Mouse (Mus musculus): ENCODE measurements around the gene Kirrel3. TPM values are rescaled to one million over a fixed set of nuclear protein-coding genes. Genes with fewer than 3 reads are reported as not detected.

Kirrel3 gene
- polyA plus RNA-seq, 1 experiment: not detected

DNA sequence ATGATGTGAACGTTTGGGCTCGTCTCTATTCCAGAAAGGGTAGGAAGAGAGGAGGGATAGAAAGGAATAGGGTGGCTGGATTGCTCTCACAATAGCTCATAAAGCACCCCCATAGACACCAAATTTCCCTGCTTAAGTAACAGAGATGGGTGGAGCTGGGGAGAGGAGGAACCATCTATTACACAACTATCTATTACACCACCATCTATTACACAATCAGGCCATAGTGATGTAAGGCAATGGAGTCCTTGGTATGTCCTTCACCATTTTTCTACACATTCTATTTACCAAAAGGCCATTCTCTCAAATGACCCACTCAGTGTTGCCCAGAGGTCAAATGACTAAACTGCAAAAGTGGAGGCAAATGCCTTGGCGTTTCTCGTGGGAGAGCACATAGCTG lies 119.2 kb downstream of the Kirrel3 start:
- Histone ChIP-seq H3K27me3 (ENCODE audit: control insufficient read depth) (no peaks in the 10 kb centered on the region), H3K4me3 (replicated peaks) (no peak overlapping the region), H3K36me3 (ENCODE audit: control insufficient read depth) (no peaks in the 10 kb centered on the region), H3K9me3 (ENCODE audit: control insufficient read depth, low read length) (no peaks in the 10 kb centered on the region; the same call in 1 of the 2 replicates), H3K4me1 (ENCODE audit: control insufficient read depth) (no peaks in the 10 kb centered on the region)
- no peak for TF ChIP-seq TAL1 (IDR thresholded peaks at IDR 0.05; ENCODE audit: low read length)
- no peak for TF ChIP-seq GATA1 (IDR thresholded peaks at IDR 0.05; ENCODE audit: low read length)

DNA sequence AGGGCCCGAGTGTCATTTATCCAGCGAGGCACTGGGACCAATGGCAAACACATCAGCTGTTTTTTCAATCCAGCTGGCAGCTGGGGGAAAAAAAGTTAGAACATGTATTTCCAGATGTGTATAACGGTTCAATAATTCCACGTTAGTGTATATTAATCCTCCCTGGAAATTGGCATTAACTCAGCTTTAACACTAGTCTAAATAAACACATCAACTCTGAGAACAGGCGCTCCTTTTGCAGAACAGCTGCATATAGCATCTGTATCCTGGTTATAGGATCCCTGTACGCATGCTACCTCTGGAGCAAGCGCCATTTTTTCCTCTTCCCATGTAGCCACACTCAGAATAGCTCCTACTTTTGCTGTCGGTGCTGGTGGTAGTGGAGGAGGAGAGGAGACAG lies 119.8 kb downstream of the Kirrel3 start:
- Histone ChIP-seq H3K27me3 (ENCODE audit: control insufficient read depth) (no peaks in the 10 kb centered on the region), H3K36me3 (ENCODE audit: control insufficient read depth) (no peaks in the 10 kb centered on the region), H3K4me1 (ENCODE audit: control insufficient read depth) (no peaks in the 10 kb centered on the region), H3K9me3 (ENCODE audit: control insufficient read depth, low read length) (no peaks in the 10 kb centered on the region; the same call in 1 of the 2 replicates), H3K4me3 (replicated peaks) (no peak overlapping the region)
- TF ChIP-seq TAL1 (IDR thresholded peaks at IDR 0.05; ENCODE audit: low read length): no peak
- no peak for TF ChIP-seq GATA1 (IDR thresholded peaks at IDR 0.05; ENCODE audit: low read length)

DNA sequence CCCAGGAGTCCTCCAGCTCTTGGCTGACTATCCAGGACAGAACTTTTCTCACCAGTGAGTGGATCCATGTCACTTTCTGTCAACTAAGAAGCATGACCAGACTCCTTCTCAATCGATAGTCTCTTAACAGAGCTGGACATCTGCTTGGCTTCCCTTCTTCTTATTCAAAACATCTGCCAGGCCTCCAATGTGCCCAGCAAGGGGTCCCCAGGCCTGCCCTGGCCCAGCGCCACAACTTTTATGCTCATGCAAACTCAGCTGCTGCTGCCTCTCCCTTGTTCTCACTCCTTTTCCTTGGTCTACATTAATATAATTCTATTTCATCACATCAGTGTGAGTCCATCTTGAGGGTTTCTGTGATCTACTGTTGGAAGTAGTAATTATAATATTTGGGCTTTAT lies 122.3 kb downstream of the Kirrel3 start:
- H3K4me1 ChIP-seq (ENCODE audit: control insufficient read depth): no peaks in the 10 kb centered on the region
- H3K4me3 ChIP-seq (replicated peaks): no peak overlapping the region
- H3K36me3 ChIP-seq (ENCODE audit: control insufficient read depth): no peaks in the 10 kb centered on the region
- TF ChIP-seq TAL1 (IDR thresholded peaks at IDR 0.05; ENCODE audit: low read length) (no peak), GATA1 (IDR thresholded peaks at IDR 0.05; ENCODE audit: low read length) (no peak)
- H3K27me3 ChIP-seq (ENCODE audit: control insufficient read depth): no peaks in the 10 kb centered on the region
- H3K9me3 ChIP-seq (ENCODE audit: control insufficient read depth, low read length): no peaks in the 10 kb centered on the region; the same call in 1 of the 2 replicates

DNA sequence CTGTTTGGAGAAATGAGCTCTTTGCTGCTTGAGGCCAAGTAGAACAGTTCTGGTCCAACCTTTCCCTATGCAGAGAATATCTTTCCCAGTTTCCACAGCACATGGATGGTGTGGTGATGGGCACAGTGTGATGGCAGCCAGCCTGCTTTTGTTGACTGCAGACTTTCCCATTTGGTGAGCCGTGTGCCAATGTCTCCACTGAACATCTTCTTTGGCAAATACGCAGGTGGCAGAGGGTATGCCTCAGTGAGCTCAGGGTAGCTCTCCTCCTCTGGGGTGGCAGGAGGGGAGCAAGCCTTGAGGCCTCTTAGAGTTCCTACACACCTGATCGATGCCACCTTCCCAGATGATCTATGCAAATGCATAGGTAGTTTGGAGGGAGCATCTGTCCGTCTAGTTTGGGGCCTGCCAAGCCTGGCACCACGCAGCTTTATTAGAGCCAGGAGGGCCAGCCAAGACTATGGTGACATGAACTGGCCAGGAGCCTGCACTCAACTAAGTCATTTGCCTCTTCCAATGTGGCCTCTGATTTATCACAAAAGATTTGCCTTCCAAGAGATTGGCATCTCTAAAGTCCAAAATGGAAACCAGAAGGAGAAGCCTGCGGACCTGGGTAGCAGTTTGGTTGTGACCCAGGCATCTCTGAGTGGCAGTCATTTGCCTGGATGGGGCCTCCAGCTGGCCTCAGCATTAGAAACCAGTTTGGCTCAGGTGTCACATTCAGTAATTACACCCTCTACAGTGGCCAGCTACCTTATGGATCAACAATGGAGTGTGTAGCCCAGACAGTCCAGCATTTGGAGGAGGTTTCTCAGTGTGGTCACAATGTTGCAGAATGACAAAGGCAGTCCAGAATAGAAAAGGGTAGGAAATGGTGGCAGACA lies 127.4 kb downstream of the Kirrel3 start:
- Histone ChIP-seq H3K9me3 (ENCODE audit: control insufficient read depth, low read length) (no peaks in the 10 kb centered on the region), H3K27me3 (ENCODE audit: control insufficient read depth) (no peaks in the 10 kb centered on the region), H3K4me1 (ENCODE audit: control insufficient read depth) (no peaks in the 10 kb centered on the region), H3K4me3 (replicated peaks) (no peak overlapping the region), H3K36me3 (ENCODE audit: control insufficient read depth) (no peaks in the 10 kb centered on the region)
- TF ChIP-seq GATA1 (IDR thresholded peaks at IDR 0.05; ENCODE audit: low read length) (no peak), TAL1 (IDR thresholded peaks at IDR 0.05; ENCODE audit: low read length) (no peak)

DNA sequence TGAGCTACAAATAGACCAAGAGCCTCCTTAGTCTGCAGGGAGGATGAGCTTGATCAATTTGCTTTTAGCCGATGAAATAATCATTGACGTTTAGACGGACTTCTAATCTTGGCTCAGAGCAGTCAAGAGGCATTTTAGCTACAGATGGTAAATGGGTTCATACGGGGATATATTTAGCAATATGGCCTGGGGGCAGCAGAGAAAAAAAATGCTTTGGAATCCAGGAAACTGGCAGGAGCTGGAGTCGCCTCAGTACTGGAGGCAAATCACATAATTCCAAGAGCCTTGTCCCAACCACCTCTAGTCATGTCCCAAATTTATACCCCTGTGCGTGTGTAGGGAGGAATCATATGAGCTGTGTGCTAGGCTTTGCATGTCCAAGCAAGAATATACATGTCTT lies 132.4 kb downstream of the Kirrel3 start:
- H3K4me1 ChIP-seq (ENCODE audit: control insufficient read depth): no peaks in the 10 kb centered on the region
- no peaks in the 10 kb centered on the region for H3K9me3 ChIP-seq (ENCODE audit: control insufficient read depth, low read length)
- no peak overlapping the region for H3K4me3 ChIP-seq (replicated peaks)
- H3K27me3 ChIP-seq (ENCODE audit: control insufficient read depth): no peaks in the 10 kb centered on the region
- no peaks in the 10 kb centered on the region for H3K36me3 ChIP-seq (ENCODE audit: control insufficient read depth)
- TF ChIP-seq TAL1 (IDR thresholded peaks at IDR 0.05; ENCODE audit: low read length) (no peak), GATA1 (IDR thresholded peaks at IDR 0.05; ENCODE audit: low read length) (no peak)

DNA sequence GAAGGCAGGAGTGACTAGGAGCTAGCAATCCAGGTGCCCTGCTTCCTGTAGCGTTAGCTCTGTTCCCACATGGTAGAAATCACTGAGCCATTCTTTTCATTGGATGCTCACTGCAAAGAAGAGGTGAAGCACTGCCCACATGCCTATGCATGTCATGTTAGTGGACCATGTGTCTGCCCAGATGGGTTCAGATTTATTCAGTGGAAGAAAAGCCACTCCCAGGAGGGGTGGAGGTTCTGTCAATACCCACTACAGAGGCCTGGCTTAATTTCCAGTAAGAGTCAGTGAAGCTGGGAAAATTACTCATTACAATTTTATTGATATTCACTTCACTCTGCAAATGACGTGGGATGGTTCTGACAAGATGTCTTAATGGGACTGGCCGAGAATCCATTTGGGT lies 134.2 kb downstream of the Kirrel3 start:
- Histone ChIP-seq H3K36me3 (ENCODE audit: control insufficient read depth) (no peaks in the 10 kb centered on the region), H3K27me3 (ENCODE audit: control insufficient read depth) (no peaks in the 10 kb centered on the region), H3K4me3 (replicated peaks) (no peak overlapping the region), H3K4me1 (ENCODE audit: control insufficient read depth) (no peaks in the 10 kb centered on the region), H3K9me3 (ENCODE audit: control insufficient read depth, low read length) (no peaks in the 10 kb centered on the region)
- TF ChIP-seq GATA1 (IDR thresholded peaks at IDR 0.05; ENCODE audit: low read length) (no peak), TAL1 (IDR thresholded peaks at IDR 0.05; ENCODE audit: low read length) (no peak)

DNA sequence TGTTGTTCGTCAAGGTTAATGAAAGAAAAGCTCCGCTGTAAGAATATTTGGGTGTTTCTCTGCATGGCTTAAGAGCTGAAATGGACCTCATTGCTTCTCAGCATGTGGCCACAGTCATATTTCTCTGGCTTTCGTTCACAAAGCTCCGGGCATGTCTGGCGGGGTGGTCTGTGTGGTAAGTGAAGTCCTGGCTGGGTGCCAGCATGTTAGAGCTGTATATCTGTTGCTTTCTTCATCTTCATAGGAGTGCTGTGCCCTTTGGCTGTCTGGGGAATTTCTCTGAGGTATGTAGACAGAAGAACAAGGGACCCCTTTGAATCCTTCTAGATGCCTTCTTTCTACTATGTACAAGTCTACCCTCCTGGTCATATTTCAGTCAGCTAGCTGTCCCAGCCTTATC lies 137.8 kb downstream of the Kirrel3 start:
- TF ChIP-seq TAL1 (IDR thresholded peaks at IDR 0.05; ENCODE audit: low read length) (no peak), GATA1 (IDR thresholded peaks at IDR 0.05; ENCODE audit: low read length) (no peak)
- H3K4me1 ChIP-seq (ENCODE audit: control insufficient read depth): no peaks in the 10 kb centered on the region
- no peak overlapping the region for H3K4me3 ChIP-seq (replicated peaks)
- H3K36me3 ChIP-seq (ENCODE audit: control insufficient read depth): no peaks in the 10 kb centered on the region
- no peaks in the 10 kb centered on the region for H3K9me3 ChIP-seq (ENCODE audit: control insufficient read depth, low read length)
- no peaks in the 10 kb centered on the region for H3K27me3 ChIP-seq (ENCODE audit: control insufficient read depth)

DNA sequence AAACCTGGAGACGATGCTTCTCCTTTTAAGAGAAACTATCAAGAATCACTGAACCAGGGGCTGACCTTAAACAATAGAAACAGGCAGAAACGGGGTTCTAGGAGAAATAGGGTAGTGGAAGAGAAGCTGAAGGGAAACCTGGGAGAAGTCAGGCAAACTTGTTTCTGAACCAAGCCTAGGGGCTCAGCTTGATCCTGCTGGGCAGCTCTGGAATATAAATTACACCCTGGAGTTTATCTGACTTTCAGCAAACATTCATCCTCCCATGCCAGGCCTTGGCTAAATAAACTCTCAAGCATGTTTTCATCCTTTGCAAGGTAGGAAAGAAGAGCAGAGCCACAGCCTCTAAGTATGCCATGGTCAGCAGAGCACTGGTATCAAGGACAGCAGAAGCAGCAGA lies 138.3 kb downstream of the Kirrel3 start:
- no peaks in the 10 kb centered on the region for H3K9me3 ChIP-seq (ENCODE audit: control insufficient read depth, low read length)
- no peaks in the 10 kb centered on the region for H3K27me3 ChIP-seq (ENCODE audit: control insufficient read depth)
- H3K36me3 ChIP-seq (ENCODE audit: control insufficient read depth): no peaks in the 10 kb centered on the region
- no peaks in the 10 kb centered on the region for H3K4me1 ChIP-seq (ENCODE audit: control insufficient read depth)
- no peak for TF ChIP-seq TAL1 (IDR thresholded peaks at IDR 0.05; ENCODE audit: low read length)
- no peak for TF ChIP-seq GATA1 (IDR thresholded peaks at IDR 0.05; ENCODE audit: low read length)
- no peak overlapping the region for H3K4me3 ChIP-seq (replicated peaks)

DNA sequence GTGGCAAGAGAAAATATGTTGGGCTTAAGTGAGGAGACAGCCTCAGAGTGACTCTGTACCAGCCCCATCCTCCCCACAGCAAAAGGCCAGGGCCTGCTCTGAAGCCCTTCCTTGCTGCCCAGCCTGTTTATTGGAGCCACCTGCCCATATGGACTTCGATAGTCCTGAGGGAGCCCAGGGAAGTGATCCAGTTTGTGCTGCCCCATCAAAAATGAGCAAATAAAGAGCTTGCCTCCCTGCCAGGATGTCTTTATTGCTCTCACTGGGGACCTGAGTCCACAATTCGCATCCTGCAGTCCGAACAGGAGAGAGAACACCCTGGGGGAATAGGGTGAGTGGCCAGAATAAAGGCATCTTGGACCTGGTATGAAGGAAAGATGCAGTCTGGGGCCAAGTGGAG lies 143.1 kb downstream of the Kirrel3 start:
- Histone ChIP-seq H3K36me3 (ENCODE audit: control insufficient read depth) (no peaks in the 10 kb centered on the region), H3K4me3 (replicated peaks) (no peak overlapping the region), H3K9me3 (ENCODE audit: control insufficient read depth, low read length) (no peaks in the 10 kb centered on the region), H3K27me3 (ENCODE audit: control insufficient read depth) (no peaks in the 10 kb centered on the region), H3K4me1 (ENCODE audit: control insufficient read depth) (no peaks in the 10 kb centered on the region)
- TF ChIP-seq TAL1 (IDR thresholded peaks at IDR 0.05; ENCODE audit: low read length) (no peak), GATA1 (IDR thresholded peaks at IDR 0.05; ENCODE audit: low read length) (no peak)
